Mouse (Mus musculus) liver, adult (tissue): ENCODE results near the gene Ccs.

Source experiments
- GATA4 ChIP-seq: IDR thresholded peaks from 2 replicates; pipeline ENCODE4 v1.6.1; 2014; ENCODE audit warnings: mild to moderate bottlenecking, low read length; ENCODE audit not compliant: insufficient replicate concordance

Gene Ccs

DNA sequence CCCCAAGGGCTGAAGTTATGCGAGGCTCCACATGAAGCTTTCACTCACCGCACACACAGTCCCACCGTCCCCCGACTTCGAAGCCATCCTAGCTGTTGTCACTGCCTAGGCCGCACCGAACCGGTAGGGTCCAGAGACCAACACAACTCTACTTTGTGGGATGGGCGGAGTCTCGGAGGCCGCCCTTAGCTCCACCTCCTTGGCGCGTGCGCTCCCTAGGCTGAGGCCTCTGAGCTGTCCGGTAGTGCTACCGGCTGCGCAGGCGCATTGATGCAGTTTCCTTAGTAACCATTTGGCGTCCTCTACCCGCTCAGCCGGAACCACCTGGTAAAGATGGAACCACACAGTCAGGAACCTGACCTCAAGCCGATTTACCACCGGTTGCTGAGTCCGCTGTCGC lies at the start of gene Ccs, which contains the start of gene Ccdc87:
Gene Ccs (minus strand): TSS at position 184 of the 400 bp plus-strand sequence.
Gene Ccdc87 (plus strand): TSS at position 218 of the 400 bp plus-strand sequence.
- no peak for TF ChIP-seq GATA4

DNA sequence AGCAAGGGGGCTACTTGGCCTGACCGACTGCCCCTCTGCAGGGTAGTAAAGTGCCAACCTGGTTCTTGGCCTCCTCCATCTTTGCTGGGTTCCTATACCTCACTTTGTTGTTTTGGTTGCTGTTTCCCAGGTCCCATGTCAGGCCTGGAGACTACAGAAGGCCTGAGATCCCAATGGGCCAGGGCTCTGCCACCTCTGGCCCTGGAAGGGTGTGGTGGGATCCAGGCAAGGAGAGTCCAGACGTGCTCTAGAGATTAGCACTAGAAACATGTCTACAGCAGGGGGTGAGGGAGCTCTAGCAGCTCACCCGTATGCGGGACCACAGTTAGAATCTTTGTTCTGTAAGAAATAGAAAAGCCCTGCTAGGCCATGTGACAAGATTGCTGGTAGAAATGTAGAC lies 44.8 kb upstream of the Ccs start:
- TF ChIP-seq GATA4, result no peak

DNA sequence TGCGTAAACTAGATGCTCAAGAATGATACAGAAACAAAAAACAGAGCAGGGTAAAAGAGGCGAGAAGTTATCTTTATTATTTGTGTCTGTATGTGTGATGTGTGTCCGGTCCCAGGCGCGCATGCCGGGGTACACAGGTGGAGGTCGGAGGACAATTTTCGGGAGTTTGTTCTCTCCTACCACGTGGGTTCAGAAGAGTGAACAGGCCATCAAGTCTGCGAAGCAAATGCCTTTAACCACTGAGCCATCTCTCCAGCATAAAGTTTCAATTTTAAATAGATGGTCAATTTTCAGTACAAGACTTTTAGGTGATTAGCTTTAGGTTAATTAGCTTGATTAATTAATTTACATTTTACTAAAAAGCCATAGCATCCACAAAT lies 40.2 kb upstream of the Ccs start:
- no peak for TF ChIP-seq GATA4

DNA sequence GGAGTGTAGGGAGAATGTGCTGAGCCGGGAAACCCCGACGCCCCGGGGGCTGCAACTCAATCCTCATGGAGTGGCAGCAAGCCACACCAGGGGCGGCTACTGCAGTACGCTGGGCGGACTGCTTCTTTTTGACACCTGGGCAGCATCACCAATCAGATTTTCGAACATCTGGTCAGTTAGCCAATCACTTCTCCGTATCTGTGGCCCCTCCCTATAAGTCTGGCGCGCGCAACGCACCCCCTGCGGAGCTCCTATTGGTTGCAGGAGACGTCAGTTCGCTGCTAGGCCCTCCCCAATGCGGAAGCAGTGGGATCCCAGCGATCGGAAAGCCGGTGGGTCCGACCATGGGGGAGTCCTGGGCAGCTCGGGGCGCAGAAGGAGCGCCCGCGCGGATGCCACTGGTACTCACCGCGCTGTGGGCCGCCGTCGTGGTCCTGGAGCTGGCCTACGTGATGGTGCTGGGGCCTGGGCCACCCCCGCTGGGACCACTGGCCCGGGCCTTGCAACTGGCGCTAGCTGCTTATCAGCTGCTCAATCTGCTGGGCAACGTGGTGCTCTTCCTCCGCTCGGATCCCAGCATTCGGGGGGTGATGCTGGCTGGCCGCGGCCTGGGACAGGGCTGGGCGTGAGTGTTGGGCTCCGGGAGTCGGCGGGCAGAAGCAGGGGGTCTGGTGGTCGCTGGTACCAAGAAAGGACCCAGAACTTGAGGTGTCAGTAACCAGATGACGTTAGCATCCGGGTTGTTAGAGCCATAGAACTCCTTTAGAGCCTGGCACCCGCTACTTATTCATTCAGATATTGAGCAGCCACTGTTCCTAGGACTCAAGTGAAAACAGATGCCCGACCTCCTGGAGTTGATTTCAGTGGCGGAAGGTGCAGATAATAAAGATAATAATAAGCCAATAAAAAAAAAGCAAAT lies 39.5 kb upstream of the Ccs start, which contains the start of gene Zdhhc24:
Gene Zdhhc24 (plus strand): TSS at position 264 of the 919 bp plus-strand sequence.
- TF ChIP-seq GATA4, result peak; percentile 75; the same call in 1 of the 2 replicates

DNA sequence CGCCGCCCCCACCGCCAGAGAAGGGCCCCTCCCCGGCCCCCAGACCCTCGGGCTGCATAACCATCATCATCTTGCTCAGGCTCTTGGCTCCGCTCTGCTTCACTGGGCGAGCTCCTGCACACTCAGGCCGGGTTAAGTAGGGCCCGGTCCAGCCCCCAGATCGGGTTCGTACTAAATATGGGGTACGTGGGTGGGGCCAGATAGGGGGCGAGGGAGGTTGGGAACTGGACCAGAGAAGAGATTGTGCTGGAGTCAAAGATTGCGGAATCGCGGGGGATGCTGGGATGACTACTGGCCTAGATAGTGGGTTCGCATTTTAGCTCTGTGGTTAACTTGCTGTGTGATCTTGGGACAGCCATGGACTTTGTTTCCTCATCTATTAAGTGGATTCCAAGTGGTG lies 38.7 kb upstream of the Ccs start, which contains the start of gene Actn3:
Gene Actn3 (minus strand): TSS at position 125 of the 400 bp plus-strand sequence.
- no peak for TF ChIP-seq GATA4

DNA sequence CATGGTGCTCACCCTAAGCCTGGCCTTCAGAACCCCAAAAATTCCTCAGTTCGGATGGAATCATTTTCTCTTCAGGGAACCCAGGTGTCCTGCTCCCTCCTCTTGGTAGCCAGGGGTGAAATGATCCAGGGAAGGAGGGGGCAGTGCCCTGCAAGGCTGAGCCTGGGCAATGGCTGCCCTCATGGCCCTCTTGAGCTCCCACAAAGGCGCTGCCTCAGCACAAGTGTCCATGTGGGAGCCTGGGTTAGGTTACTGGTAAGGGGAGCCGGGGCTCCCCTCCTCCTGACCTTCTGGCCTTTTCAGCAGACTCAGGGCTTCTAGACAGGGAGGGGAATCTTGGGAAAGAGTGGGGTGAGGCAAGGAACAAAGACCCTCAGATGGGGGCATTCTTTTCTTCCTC lies 37.6 kb upstream of the Ccs start:
- TF ChIP-seq GATA4, result no peak

DNA sequence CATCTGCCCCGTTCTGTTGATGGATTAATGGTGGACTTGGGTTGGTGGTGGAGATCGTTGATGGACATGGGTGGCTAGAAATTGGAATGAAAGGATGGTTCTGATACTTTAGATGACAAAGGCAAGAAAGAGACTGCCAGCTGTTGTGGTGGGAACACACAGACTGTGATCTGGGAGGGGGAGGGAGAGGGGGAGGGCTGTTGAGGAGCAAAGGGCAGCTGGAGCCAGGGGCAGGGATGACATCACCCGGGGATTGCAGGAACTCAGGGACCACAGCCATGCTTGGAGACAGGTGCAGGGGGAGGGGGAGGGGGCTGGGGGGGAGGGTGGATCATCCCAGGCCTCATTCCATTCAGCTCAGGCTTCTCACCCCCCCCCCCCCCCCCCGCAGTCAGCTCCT lies 37.1 kb upstream of the Ccs start:
- TF ChIP-seq GATA4, result no peak

DNA sequence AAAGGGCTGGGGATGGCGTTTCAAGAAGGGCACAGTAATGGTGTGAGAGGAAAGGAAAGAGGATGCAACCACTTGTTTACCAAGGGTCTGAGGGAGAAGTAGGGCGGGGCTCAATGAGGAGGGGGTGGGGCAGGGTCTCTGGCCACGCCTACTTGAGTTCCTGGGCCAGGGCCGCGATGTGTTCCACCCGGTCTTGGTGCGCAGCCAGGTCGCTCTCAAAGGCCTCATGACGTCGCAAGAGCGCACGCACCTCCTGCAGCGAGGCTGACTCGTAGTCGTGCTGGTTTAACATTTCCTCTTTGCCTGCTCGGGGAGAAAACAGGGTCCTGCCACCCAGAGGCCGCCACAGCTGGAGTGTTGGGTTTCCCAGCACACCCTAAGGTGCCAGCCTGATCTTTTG lies 26.0 kb upstream of the Ccs start:
- no peak for TF ChIP-seq GATA4

DNA sequence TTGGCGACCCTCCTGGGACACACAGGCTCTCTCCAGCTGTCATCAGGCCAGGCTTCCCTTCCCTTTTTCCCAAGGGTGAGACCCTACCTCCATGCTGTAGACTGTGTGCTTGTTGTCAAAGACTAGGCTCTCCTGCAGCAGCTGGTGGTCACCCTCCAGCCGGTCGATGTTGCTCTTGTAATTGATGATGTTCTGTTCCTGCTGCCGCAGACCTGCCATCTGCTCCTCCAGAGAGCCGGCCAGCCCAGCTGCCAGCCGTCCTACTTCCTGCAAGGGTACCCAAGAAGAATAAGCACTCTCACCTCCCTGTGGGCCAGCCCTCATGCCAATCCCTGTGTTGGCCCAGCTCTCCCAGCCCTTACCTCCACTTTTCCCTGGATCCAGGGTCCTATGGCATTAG lies 23.9 kb upstream of the Ccs start:
- TF ChIP-seq GATA4, result no peak

DNA sequence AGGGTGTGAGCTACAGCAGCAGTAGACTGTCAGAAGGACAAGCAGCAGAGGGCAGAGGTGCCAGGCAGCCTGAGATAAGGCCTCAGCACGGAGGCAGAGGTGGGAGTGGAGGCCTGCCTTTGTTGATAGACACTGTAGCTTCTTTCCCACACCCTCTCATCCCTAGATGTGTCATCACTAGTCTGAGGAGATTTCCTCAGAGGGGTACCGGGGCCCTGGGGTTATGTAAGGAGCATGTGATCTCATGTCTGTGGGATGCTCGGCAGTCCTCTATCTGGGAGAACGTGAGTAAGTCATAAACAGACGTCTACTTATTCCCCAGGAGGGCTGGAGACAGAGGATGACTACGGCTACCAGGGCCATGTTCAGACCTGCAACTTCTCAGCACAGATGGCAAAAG lies 19.9 kb upstream of the Ccs start:
- TF ChIP-seq GATA4, result no peak

DNA sequence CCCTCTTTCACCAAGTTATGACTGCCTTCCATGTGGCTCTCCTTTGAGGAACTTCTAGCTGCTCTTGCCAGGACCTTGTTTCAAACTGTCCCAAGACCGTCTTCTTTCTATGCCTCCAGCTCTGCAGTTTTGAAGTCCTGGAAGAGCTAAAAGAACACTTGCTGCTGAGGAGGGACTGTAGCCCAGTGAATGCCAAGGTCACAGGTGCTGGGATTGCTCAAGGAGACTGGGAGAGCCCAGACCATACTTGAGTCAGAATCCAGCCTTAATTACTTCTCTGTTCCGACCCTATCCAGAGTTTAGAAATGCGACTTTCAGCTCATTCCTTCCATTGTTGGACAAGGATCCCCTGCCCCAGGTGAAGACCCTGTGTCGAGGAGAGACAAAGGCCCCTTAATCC lies 16.8 kb upstream of the Ccs start:
- no peak for TF ChIP-seq GATA4

DNA sequence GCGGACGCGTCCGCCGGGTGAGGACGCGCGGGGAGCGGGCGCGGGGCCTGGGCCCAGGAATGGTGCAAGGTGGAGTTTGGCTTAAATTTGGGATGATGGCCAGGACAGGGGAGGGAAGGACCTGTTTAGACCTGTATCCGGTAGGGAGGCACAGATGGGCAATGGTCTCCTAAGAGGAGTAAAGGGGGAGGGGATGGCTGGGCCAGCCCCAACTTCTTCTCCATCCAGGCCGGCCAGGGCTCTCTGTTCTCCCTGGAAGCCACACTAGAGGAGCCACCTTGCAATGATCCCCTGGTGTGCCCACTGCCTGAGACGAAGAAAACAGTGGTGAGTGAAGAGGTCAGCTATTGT lies 16.3 kb upstream of the Ccs start:
- TF ChIP-seq GATA4, result no peak

DNA sequence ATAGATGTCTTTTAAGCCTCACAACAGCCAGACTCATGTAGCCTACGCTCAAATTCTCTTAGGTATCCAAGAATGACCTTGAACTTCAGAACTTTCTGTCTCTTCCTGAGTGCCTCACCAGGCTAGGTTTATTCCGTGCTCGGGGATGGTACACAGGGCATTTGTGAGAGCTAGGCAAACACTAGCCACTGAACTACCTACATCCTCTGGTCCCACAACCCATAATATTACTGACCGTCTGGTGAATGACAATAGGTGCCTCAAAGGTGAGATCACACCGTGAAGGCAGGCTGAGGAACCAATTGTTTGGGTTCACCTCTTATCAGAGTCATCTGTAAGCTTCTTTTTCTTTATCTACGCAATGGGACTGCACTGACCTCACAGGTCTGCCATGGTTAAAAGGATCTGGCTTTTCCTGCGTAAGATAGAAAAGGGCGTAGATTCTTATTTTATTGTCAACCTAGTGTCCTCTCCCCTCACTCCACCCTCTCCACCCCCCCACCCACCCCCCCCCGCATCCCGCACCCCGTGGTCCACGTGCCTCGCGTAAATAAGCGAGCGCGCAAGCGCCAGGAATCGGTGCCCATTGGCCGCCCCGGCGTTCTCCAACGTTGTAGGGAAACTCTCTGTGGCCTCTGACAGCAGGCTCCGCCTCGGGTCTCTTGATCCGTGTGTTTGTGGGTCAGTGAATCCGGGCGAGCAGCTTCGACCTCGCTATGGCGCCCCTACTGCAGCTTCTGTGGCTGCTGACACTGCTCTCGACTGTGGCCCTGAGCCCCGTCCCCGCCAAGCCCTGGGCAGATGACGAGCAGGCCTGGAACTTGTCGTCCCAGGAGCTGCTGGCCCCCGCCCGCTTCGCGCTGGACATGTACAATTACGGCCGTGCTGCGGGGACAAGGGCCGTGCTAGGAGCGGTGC lies 15.7 kb upstream of the Ccs start, which contains the start of gene Ctsf:
Gene Ctsf (plus strand): TSS at position 579 of the 918 bp plus-strand sequence.
- TF ChIP-seq GATA4, result peak; percentile 8; the same call in 1 of the 2 replicates

DNA sequence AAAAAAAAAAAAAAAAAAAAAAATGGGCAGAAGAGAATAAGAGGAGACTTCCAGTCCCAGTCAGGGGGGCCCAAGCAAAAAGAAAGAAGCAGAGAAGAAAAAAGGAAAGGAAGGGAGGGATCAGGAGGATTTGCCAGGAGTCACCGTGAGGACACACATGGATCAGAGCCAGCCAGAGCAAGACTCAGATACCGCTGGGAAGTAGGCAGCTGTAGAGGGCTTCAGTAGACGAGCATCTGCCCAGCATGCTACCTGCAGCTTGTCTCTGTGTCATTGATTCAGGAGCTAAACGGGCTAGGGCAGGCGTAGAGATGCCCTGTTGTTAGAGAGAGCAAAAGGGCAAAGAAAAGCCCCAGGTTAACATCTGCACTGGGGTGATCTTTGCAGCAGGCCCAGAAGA lies 11.1 kb upstream of the Ccs start:
- no peak for TF ChIP-seq GATA4

DNA sequence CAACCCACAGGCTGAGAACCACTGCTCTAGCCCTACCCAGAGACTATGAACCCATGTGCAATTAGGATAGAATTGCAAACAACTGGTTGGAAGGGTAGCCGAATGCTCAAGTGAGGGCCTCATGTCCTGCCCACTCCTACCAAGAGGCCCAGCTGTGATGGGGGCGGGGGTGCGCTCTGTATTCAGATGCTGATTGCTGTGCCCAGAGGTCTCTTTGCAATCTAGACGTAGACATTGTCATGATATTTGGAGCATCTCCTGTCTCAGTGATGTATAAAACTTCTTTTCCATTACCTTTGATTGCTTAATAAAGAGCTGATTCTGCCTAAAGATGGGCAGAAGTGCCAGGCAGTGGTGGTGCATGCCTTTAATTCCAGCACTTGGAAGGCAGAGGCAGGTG lies 10.7 kb upstream of the Ccs start:
- TF ChIP-seq GATA4, result no peak

DNA sequence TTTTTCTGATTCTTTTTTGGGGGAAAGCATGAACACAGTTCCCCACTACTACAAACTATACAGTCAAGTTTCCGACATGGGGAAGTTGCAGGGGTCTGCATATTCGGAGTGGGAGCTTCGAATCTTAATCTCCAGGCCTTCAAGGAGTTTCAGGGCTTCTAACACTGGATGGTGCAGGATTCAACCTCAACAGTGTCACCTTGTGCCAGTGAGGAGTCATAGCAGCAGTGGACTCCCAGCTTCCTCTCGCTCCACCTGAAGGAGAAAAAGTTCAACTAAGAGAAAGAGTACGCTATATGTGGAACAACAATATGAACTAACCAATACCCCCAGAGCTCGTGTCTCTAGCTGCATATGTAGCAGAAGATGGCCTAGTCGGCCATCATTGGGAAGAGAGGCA lies 8.4 kb upstream of the Ccs start:
- TF ChIP-seq GATA4, result no peak
